Mouse (Mus musculus) ovary, adult 18-20 months (tissue): ENCODE data around the gene Hs6st2.

Experiments
- DNase-seq: peaks from one replicate; pipeline ENCODE4 v3.0.0; 2022; ENCODE audit warnings: low spot score, mixed read lengths

Gene Hs6st2

DNA sequence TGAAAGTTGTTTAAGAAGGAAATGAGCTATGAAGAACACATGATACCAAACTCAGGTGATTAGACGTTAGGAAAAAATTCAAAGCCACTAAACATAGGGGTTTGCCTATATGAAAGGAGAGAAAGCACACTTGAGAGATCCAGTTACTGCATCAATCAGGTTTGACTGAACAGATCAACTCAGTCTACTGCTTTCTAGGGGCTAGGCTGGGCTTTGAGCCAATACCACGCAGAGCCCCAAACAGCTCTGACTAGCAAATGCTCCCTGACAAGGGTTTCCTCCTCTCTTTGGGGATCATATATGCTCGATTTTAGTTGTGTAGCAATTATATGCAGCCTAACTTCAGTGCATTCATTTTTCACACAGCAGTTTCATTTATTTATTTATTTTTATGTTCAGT, 96.2 kb downstream of the Hs6st2 start:
- no peak for DNase-seq

DNA sequence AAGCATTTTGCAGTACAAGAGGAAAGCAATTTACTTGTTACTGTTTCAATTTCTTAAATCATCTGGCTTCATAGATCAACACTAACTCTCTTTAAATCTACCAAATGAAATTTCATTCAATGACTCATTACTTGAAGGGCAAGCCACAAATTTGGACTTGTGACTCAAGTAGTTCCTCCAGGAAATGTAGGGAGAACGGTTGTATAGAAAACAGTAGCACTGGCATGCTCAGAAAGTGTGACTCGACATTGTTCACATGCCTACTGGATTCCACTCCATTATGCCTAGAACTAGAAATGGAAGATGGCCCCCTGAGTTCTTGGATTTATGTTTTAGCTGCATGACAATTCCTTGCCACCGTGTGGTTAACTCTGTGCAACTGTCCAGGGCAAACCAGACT, 100.0 kb downstream of the Hs6st2 start:
- no peak for DNase-seq

GRCm38 (mm10) chrX:51561880-51562279, 119.8 kb downstream of the Hs6st2 start:
- DNase-seq, result no peak

- no peak for DNase-seq
These were observed 142.0 kb downstream of the Hs6st2 start for GRCm38 (mm10) chrX:51539626-51540025.

- DNase-seq, result no peak
These were observed 144.6 kb downstream of the Hs6st2 start for GRCm38 (mm10) chrX:51537082-51537481.

DNA sequence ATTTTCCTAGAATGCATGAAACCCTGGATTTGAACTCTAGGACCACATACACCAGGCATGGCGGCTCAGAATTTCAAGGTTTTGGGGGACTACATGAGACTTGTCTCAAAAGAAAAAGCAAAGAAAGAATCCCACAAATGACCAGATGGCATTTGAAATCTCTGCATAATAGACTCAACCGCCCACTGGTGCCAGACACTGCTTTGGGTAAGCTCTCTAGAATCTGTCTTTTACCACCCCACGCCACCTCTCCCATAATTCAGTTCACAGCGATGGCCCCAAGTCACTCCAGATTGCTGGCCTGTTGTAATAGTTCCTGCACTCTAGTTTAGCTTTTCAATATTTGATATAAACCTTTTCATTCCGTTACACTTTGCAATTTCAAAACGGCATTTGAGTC, 146.4 kb downstream of the Hs6st2 start:
- DNase-seq, result no peak

DNA sequence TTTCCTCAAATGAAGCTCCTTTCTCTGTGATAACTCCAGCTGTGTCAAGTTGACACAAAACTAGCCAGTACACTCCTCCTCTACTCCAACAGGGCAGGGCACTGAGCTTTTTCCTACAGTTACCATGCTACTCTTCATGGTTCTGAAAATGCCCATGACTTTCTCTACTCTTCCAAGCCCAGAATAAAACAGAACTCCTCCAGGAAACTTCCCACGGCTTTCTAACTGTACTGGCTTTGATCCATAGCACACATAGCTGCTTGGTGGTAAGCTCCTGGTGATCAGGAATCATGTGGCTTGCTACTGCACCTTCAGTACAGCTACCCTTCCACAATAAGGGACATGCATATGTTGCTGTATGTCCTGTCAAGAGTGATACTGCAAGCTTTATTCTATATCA, 150.5 kb downstream of the Hs6st2 start:
- no peak for DNase-seq

DNA sequence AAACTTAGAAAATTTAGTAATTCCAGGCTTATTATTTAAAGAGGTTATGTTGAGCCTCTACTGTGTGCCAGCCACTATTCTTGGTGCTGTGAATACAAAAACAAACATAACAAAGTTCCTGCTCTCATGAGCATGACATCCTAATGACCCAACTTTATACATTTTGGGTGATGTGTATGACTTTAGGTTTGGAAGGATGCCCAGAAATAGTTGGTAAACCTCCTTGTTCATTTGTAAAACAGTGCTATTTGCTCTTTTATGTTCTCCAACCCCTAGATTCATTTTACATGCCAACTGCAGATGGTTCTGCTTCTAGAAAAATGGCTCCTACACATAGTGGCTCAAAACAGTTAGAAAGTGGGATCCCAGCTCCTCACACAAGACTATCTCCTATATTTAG, 153.1 kb downstream of the Hs6st2 start:
- DNase-seq, result no peak

GRCm38 (mm10) chrX:51514831-51515230, 166.8 kb downstream of the Hs6st2 start:
- DNase-seq, result peak; percentile 2

DNA sequence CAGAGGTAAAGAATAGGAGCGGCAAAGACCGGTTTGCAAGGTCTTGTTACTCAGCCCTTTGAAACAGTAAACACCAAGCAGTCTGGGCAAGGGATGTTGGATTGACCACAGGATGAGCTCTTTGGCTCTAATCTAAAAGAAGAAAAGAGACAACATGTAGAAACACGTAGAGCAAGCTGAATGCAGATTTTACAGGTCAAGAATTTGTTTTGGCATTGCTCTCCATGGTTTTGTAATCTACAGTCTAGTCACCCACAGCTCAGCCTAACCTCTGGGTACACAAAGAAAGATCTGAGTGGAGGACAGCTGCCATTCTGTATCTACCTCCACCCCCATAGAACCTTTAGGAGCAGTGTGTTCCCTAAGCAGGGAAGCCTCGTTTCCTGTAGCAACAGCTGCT, 175.1 kb downstream of the Hs6st2 start:
- no peak for DNase-seq

DNA sequence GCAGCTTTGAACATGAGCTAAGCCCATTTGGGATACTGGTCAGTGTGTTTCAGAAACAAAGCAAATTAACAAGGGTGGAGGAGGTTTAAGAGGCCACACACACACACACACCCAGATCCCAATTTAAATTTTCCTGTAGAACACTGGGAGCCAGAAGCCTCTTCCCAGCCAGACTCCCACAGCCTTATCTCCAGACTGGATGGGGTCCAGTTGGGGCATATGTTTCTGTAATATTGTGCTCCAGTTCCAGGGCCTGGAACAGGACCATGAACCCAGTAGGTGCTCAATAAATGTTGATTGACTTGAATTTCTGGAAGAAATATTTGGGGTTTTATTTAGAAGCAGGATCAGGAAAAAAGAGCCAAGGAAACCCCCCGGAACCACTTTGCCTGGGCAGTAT, 176.0 kb downstream of the Hs6st2 start:
- no peak for DNase-seq

DNA sequence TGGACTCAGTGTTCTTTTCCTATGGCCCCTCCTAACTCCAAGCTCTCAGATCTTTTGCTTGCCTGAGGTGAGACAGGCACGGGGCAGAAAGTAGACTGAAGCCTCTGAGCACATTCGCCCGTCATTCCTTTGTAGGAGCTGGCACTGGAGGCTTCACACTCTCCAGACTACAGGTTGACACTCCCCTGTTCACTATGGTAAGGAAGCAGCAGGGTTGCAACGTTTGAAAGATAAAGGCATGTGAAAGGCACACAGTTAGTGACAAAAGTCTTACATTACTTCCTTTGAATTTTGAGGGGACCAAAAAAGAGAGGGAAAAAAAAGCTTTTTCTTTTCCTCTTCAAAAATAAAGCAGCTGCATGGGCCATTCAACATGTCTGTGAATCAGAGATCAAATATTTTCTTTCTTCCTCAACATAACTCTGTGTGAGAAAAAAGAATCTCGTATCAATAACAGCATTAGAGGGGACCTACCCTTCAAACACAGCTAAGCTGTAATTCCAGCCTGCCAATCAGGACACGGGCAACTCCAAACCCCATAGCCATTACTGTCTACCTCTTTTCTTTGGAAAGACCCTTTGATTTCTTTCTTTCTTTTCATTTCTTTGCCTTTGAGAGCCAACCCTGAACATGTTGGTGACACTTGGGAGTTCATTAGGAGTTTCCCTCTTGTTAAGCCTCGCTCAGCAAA, 177.7 kb downstream of the Hs6st2 start:
- DNase-seq, result no peak

DNA sequence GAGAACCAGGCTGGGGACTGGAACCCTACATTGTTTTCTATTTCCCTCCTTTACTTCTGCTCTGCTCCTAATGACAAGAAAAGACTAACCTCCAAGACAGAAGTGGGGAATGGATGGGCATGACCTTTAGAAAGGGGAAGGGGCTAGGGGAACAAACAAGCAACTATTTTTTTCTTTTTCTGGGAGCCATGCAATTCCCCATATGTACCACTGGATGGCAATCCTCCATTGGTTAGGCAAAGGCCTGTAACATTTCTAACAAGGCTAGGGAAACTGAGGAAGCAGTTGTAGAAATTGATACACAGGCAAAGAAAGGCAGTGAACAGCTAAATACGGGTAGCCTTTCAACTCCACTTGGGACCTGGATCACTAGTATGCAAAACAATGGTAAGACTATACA, 183.8 kb downstream of the Hs6st2 start:
- DNase-seq, result no peak

- peak; percentile 2 for DNase-seq
These were observed 193.3 kb downstream of the Hs6st2 start for GRCm38 (mm10) chrX:51488374-51488773.

- DNase-seq, result no peak
These were observed 212.2 kb downstream of the Hs6st2 start for GRCm38 (mm10) chrX:51469411-51469810.

DNA sequence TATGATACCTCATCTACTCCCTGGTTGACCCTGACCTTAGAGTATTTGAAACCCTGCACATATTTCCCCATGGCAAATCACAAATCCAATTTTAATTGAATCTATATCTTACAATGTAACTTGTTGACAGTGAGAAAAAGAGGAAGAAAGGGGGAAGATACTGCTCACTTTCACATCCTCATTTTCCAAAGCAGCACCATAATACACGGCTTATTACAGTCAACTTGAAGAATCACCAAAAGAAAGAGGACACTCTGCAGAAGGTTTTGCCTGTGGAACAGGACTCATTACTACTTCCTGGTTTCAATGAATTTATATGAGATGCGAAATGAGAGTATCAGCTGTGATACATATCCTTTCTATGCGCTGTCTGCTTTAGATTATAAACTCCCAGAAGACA, 220.2 kb downstream of the Hs6st2 start:
- DNase-seq, result no peak

DNA sequence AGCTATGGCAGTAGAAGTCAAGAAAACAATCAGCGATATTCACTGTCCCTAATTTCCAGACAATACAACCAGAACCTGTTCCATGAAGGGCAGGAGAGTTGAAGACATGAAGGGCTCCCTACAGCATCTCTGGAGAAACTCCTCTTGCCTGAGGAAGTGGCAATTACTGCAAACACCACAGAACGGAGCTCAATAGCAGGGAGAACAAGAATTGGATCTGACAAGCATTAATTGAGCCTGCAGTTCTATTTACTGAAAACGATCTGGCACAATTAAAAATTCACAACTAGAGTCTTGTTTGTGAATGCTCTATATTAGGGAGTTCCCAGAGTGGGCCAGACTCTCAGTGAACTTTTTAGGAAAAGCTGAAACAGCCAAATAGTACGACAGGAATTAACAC, 238.3 kb downstream of the Hs6st2 start:
- no peak for DNase-seq

DNA sequence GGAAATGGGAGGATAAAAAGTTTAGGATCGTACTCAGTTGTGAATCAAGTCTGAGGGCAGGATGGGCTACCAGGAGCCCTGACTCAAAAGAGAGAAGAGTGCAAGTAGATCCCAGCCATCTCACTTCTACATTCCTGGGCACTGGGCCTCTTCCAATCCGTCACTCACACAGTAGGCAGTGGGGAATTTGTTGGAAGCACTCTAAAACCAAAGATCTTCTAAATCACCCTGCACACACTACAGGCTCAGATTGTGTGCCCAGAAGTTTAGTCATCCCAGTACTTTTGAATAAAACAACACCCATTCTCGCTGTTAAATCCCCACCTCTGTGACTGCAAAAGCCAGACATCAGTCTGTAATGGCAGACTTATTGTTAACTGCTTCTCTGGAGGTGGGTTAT, 249.9 kb downstream of the Hs6st2 start:
- no peak for DNase-seq

DNA sequence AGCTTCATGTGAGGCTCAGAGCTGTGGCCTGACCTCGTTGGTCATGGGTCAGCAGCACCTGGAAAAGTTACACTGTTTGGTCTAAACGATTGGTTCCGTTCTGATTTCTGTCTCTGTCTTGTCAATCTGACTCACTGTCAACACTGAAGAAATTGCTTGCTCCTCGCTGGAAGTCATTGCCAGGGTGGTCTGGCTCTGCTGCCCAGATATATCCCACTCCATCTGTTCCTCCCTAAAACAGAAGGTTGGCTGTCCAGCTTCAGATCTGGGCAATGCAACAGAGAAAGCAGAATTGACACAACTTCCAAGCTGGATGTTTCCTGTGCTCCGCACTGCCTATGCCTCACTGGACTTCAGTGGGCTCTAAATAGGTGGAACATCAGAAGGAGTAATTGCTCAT, 256.6 kb downstream of the Hs6st2 start:
- no peak for DNase-seq

DNA sequence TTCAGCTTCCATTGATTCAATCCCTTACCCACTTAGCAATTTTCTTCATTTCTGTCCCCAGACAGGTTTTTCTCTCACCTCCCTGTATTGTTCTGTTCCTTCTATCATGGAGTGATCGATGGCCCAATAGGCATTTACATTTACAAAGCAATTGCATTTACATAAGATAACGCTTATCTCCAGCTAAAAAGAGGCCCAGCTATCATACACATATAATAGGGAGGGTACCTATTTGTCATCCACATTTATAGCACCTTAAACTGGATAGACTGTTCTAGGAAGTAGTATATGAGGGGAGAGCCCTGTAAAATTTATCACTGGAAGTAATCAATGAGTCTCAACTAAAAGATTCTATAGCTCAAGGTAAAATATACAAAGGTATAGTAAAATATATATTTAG, 271.4 kb downstream of the Hs6st2 start:
- no peak for DNase-seq

- no peak for DNase-seq
These were observed 284.2 kb downstream of the Hs6st2 start for GRCm38 (mm10) chrX:51397457-51397856.

GRCm38 (mm10) chrX:51374670-51375069, 307.0 kb downstream of the Hs6st2 start:
- peak; percentile 16 for DNase-seq

GRCm38 (mm10) chrX:51372477-51373239, 309.0 kb downstream of the Hs6st2 start:
- DNase-seq, result no peak

DNA sequence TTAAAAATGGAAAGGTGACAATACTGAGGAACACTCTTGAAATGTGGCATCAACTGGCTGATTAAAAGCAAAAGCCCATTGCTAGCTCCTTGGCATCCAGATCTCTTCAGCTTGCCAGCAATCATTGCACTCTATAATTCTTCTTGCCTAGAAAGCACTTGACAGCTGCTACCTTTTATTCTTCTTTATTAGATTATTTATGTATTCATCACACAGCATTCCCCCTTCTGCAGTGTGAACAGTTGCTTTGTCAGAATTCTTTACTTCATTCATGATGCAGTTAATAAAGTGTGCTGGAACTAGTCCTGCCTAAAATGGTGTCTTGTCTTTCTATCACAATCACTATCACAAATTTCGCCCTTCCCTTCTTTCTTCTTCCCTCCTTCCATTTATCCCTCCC, 332.0 kb downstream of the Hs6st2 start:
- DNase-seq, result no peak
